ENCODE assay signal across 7 mouse cellular contexts in the genomic region with DNA sequence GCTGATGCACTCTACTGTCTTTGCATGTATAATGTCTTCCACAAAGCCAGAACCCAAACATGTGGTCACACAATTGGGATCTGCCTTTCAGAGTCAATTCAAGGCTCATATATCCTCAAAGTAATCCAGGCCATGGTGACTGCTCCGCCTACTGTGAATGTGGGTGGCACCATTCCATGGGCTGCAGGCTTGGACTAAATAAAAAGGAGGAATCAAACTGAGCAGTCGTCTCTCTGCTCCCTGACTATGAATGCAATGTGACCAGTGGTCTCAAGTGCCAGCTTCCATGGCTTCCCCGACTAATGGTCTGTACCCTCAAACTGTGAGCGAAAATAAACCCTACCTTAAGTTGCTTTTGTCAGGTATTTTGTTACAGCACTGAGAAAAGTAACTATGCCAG. TPM values are rescaled to one million over a fixed set of nuclear protein-coding genes. Genes with fewer than 3 reads are reported as not detected.
DNase-seq lines count a peak whose midpoint lies in the region; ATAC-seq and TF ChIP-seq lines count a peak whose summit lies in the region.

No protein-coding gene starts in this region.

- peak overlapping the region; percentile 88 for H3K4me3 ChIP-seq in layer of hippocampus, adult 2 months
- no peak overlapping the region for H3K4me3 ChIP-seq in embryonic facial prominence, embryonic 13.5 days
- H3K4me3 ChIP-seq in intestine, postnatal 0 days (ENCODE audit: low read depth, low read length), result no peak overlapping the region
- peak overlapping the region; percentile 68 for H3K4me3 ChIP-seq in neural tube, embryonic 14.5 days (ENCODE audit: low read depth, low read length)

- no peaks in the 10 kb centered on the region for H3K36me3 ChIP-seq in embryonic facial prominence, embryonic 13.5 days
- H3K36me3 ChIP-seq in intestine, postnatal 0 days (ENCODE audit: control insufficient read depth, insufficient read depth), result peaks cover 6% of the 10 kb centered on the region; the same call in 1 of the 2 replicates
- no peaks in the 10 kb centered on the region for H3K36me3 ChIP-seq in neural tube, embryonic 14.5 days (ENCODE audit: control insufficient read depth, insufficient read depth, low read length)

- H3K27me3 ChIP-seq in embryonic facial prominence, embryonic 13.5 days, result no peaks in the 10 kb centered on the region
- no peaks in the 10 kb centered on the region for H3K27me3 ChIP-seq in intestine, postnatal 0 days (replicated peaks; ENCODE audit: control insufficient read depth, insufficient read depth, low read length)
- H3K27me3 ChIP-seq in neural tube, embryonic 14.5 days (ENCODE audit: control insufficient read depth, insufficient read depth, low read length), result no peaks in the 10 kb centered on the region

- 66% methylated on average over 4 of the region's 4 CpGs for WGBS in embryonic facial prominence, embryonic 13.5 days
- 79% methylated on average over 4 of the region's 4 CpGs for WGBS in intestine, postnatal 0 days
- 48% methylated on average over 4 of the region's 4 CpGs for WGBS in neural tube, embryonic 14.5 days

- H3K9me3 ChIP-seq in embryonic facial prominence, embryonic 13.5 days, result no peaks in the 10 kb centered on the region
- H3K9me3 ChIP-seq in intestine, postnatal 0 days (ENCODE audit: control insufficient read depth), result no peaks in the 10 kb centered on the region
- no peaks in the 10 kb centered on the region for H3K9me3 ChIP-seq in neural tube, embryonic 14.5 days (ENCODE audit: control insufficient read depth, low read length)

- no peak for ATAC-seq in embryonic facial prominence, embryonic 13.5 days (ENCODE audit: insufficient number of reproducible peaks, insufficient read depth, low FRiP score, low TSS enrichment, low read depth)
- ATAC-seq in intestine, postnatal 0 days, result no peak
- no peak for ATAC-seq in neural tube, embryonic 14.5 days (ENCODE audit: low read depth)

- H3K9ac ChIP-seq in embryonic facial prominence, embryonic 13.5 days, result no peak overlapping the region
- H3K9ac ChIP-seq in intestine, postnatal 0 days (ENCODE audit: low read depth, low read length), result no peak overlapping the region
- peak overlapping the region; percentile 34; the same call in 1 of the 2 replicates for H3K9ac ChIP-seq in neural tube, embryonic 14.5 days (replicated peaks; ENCODE audit: low read depth, low read length)

- DNase-seq in layer of hippocampus, adult 2 months (ENCODE audit: low spot score in 2 of 2), result no peak
- no peak for DNase-seq in layer of hippocampus, adult 8-10 months (ENCODE audit: low spot score in 2 of 2)
- no peak for DNase-seq in adrenal gland, postnatal 36 days
- DNase-seq in spleen, adult 12 weeks (ENCODE audit: low spot score), result no peak

- no peak for TF ChIP-seq CTCF in layer of hippocampus, adult 2 months (conservative IDR thresholded peaks at IDR 0.05)
- TF ChIP-seq CTCF in intestine, postnatal 0 days (IDR thresholded peaks at IDR 0.05; ENCODE audit: low read depth), result no peak

- H3K27ac ChIP-seq in layer of hippocampus, adult 2 months, result no peak overlapping the region
- H3K27ac ChIP-seq in embryonic facial prominence, embryonic 13.5 days, result no peak overlapping the region
- H3K27ac ChIP-seq in intestine, postnatal 0 days (ENCODE audit: low read depth, low read length), result no peak overlapping the region
- no peak overlapping the region for H3K27ac ChIP-seq in neural tube, embryonic 14.5 days (ENCODE audit: low read depth, low read length)

- peak overlapping the region; percentile 21; the same call in 1 of the 2 replicates for H3K4me2 ChIP-seq in embryonic facial prominence, embryonic 13.5 days
- peak overlapping the region; percentile 81 for H3K4me2 ChIP-seq in intestine, postnatal 0 days (replicated peaks; ENCODE audit: low read depth)
- H3K4me2 ChIP-seq in neural tube, embryonic 14.5 days (ENCODE audit: low read depth, low read length), result peak overlapping the region; percentile 59

- peaks cover 23% of the 10 kb centered on the region for H3K4me1 ChIP-seq in embryonic facial prominence, embryonic 13.5 days
- no peaks in the 10 kb centered on the region; the same call in 1 of the 2 replicates for H3K4me1 ChIP-seq in intestine, postnatal 0 days (replicated peaks; ENCODE audit: control insufficient read depth, insufficient read depth, low read length)
- peaks cover 37% of the 10 kb centered on the region for H3K4me1 ChIP-seq in neural tube, embryonic 14.5 days (ENCODE audit: control insufficient read depth, insufficient read depth, low read length)

RNA-seq across cellular contexts. Expression of a gene that starts 1.6 kb away (rescaled TPM):
- total RNA-seq in layer of hippocampus, adult 2 months (2021), result under 1 TPM; 0.59 to 0.93 TPM
- 1 to 10 TPM in 1 of 4 experiments, under 1 TPM in 3; 0.57 to 1.5 (median 0.79) TPM for total RNA-seq in layer of hippocampus, adult 8-10 months (2022)
- polyA plus RNA-seq in embryonic facial prominence, embryonic 13.5 days (2015; fragmentation: Nextera tagmentation; extraction: Ambion mirVana), result 0.28 and 0.33 TPM in 2 replicates
- 1.4 and 1.5 TPM in 2 replicates for polyA plus RNA-seq in intestine, postnatal 0 days (2015; fragmentation: Nextera tagmentation; extraction: Ambion mirVana)
- 0.27 and 0.33 TPM in 2 replicates for polyA plus RNA-seq in neural tube, embryonic 14.5 days (2014; fragmentation: Nextera tagmentation; extraction: Ambion mirVana)
- under 1 TPM; 0.40 to 0.56 TPM for total RNA-seq in adrenal gland, postnatal 36 days (2021)

RNA-seq across cellular contexts. Expression of a gene that starts 2.5 kb away (rescaled TPM):
- 10 to 100 TPM; 30.4 to 33.3 TPM for total RNA-seq in layer of hippocampus, adult 2 months (2021)
- 10 to 100 TPM; 35.4 to 38.5 (median 35.6) TPM for total RNA-seq in layer of hippocampus, adult 8-10 months (2022)
- 12.2 and 13.1 TPM in 2 replicates for polyA plus RNA-seq in embryonic facial prominence, embryonic 13.5 days (2015; fragmentation: Nextera tagmentation; extraction: Ambion mirVana)
- 8.5 and 9.5 TPM in 2 replicates for polyA plus RNA-seq in intestine, postnatal 0 days (2015; fragmentation: Nextera tagmentation; extraction: Ambion mirVana)
- 20.4 and 24.1 TPM in 2 replicates for polyA plus RNA-seq in neural tube, embryonic 14.5 days (2014; fragmentation: Nextera tagmentation; extraction: Ambion mirVana)
- total RNA-seq in adrenal gland, postnatal 36 days (2021), result 10 to 100 TPM; 16.2 to 16.8 TPM

RNA-seq across cellular contexts. Expression of a gene that starts 24.3 kb away (rescaled TPM):
- 10 to 100 TPM; 67.1 to 71.2 TPM for total RNA-seq in layer of hippocampus, adult 2 months (2021)
- total RNA-seq in layer of hippocampus, adult 8-10 months (2022), result 10 to 100 TPM; 69.4 to 79.6 (median 74.7) TPM
- polyA plus RNA-seq in embryonic facial prominence, embryonic 13.5 days (2015; fragmentation: Nextera tagmentation; extraction: Ambion mirVana), result 60.8 and 70.8 TPM in 2 replicates
- 33.5 and 34.2 TPM in 2 replicates for polyA plus RNA-seq in intestine, postnatal 0 days (2015; fragmentation: Nextera tagmentation; extraction: Ambion mirVana)
- polyA plus RNA-seq in neural tube, embryonic 14.5 days (2014; fragmentation: Nextera tagmentation; extraction: Ambion mirVana), result 48.6 and 69.6 TPM in 2 replicates
- total RNA-seq in adrenal gland, postnatal 36 days (2021), result 10 to 100 TPM; 47.1 to 51.0 TPM

Comparison
In these comparisons a context has a peak if more than half of its experiments do, and no peak if none do; other contexts are left out.
1. H3K4me3 ChIP-seq: peak in layer of hippocampus, adult 2 months (single experiment) and neural tube, embryonic 14.5 days (single experiment); none in embryonic facial prominence, embryonic 13.5 days (single experiment) and intestine, postnatal 0 days (single experiment).
2. H3K4me2 ChIP-seq: peak in every context shown above with its lines; median percentile 81 in intestine, postnatal 0 days; 59 in neural tube, embryonic 14.5 days; 21 in embryonic facial prominence, embryonic 13.5 days.